Mouse (Mus musculus): ENCODE measurements around the gene Tspan9.

Tspan9 gene

DNA sequence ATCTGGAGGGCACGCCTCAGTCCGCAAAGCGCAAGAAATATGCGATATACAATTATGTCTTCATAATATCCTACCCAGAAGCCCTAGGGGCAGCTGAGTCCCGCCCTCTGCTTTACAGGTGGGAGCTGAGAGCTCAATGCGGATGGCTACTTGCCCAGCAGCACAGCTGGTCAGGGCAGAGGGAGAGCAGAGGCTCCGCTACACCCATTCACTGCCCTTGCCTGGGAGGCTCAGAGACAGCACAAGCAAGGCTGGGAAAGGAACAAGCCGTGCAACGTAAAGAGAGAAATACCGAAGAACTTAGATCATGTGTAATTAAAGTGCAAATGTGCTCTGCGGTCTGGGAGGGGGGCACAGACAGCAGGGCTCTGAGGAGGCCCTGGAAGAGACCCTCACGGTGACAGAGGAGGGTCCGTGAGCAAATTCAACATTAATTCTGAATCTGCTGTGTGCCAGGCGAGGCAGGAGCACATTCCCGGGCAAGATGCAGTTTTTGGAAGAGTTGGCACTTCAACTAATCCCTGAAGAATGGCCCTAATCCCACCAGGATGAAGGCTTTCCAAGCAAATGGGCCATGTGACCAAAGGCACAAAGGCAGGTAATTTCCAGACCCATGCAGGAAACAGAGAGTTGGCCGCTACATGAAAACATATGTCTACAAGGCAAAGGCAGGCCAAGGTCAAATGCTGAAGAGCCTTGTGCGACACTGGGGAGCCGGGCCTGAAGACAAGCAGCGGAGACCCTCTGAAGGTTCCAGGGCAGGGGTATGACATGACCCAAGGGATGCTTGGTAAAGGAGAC lies 73.1 kb downstream of the Tspan9 start:
- DNase-seq: no peak

DNA sequence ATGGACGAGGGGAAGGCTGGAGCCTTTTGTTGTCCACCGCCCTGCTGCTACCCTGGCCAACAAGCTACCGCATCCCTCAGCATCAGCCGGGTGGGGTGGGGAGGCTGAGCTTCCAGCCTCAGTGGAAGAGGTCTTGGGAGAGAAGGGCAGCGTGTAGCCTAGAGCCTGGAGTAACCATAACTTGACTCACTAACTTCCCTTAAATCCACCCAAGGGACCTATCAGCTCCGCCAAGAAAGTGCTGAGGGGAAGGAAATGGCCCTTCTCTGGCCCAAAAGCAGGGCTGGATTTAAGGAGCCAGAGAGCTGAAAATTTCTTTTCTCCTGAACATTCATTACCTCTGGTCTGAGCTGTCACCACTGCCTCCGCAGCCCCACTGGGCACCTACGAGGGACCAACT lies 75.2 kb downstream of the Tspan9 start:
- DNase-seq: no peak

DNA sequence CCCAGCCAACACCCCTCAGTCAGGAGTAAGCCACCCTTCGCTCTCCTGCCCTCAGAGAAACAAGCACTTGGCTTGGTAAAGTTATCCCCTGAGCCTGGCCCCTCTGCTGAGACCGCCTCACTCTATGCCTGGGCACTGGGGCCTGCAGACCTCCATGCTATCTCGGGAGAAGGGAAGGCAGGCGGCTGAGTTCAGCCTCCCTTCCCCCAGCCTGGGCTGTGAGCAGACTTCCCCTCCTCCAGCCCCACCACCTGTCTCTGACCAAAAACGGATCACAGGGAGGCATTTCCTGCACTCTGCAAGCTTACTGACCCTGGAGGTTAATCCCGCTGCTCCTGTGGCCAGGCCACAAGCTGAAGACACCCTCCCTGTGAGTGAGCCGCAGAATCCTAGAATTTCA lies 77.4 kb downstream of the Tspan9 start:
- no peak for DNase-seq

DNA sequence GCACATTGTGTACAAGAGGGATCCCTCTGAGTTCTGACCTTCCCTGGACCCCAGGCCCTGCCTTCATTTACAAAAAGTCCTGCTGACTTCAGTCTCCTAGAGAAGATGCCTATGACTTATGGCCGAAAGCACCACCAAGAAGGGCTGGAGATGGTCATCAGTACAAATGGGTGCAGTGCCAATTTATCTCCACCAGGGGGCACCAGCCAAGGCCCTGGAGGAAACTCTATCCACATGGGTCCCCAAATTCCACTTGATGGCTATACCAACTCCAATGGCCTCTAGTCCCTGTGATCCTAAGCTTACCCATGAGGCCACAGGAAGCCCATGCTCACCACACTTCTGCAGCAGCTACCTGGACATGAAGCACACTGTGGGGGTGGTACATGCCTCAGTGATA lies 79.9 kb downstream of the Tspan9 start:
- peak; percentile 67 for DNase-seq

DNA sequence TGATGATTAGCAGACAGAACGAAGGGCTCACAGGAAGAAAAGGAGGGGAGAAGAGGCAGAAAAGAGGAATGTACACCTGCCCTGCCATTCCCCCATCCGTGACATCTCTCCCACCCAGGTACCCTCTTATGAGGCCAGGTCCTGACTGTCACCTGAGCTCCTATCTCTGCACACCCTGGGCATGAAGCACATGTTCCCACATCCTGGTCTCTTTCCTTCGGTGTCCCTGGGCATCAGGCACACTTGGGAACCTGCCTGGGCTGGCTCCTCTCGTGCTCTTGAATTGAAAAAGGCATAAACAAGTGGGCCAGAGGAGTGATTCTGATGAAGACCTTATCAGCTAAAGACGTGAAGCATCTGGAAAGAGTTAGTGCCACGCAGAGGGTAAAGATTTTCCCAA lies 80.6 kb downstream of the Tspan9 start:
- no peak for DNase-seq

DNA sequence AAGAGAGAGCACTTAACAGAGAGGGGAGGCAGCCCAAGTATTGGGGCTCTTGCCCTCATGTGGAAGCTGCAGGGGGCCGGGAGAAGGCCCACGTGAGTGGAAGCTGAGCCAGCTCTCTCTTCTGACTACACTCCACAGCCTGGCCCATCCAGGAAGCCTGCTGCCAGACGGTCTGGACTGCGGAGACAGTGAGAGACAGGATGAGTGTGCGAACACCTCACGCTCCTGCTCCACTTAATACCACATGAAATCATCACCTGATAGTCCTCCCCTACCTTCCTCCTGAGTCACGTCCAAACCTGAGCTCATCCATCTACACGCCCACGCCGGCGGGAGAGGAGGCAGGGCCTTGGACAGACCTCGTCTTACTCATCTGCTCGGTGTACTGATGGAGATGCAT lies 81.2 kb downstream of the Tspan9 start:
- DNase-seq: peak; percentile 81

DNA sequence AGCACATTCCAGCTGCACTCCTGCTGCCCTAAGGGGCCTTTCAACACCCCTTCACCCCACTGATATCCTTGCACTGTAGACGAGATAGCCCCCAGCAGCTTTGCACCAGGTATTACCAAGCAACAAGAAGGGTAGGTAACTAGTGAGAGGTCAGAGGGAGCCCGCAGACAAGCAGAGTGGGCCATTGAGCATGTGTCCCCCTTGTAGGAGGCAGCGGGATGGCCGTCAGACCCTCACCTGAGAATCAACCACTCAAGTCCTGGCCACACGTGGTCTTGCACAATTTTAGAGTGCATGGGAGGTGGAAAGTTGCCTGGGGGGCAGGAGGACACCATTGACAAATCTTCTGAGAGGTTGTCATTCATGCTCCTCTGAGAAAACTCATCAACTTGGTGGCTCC lies 82.1 kb downstream of the Tspan9 start:
- no peak for DNase-seq

DNA sequence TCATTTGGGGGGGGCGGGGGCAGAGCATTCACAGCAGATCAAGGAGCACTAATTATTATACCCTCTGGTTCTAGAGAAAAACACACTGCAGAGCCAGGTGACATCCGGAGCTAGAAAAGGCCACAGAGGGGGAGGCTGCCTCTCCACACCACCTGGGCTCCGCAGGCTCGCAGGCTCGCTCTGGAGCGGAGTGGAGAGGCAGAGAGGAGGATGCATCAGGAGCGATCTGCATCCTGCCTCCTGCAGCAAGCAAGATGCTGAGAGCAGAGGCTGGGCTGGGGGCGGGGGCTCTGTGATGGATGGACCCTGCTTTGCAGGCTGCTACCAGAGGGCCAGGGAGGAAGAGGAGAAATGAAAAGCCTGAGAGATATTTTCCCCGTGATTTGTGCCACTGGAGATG lies 84.8 kb downstream of the Tspan9 start:
- DNase-seq: no peak

DNA sequence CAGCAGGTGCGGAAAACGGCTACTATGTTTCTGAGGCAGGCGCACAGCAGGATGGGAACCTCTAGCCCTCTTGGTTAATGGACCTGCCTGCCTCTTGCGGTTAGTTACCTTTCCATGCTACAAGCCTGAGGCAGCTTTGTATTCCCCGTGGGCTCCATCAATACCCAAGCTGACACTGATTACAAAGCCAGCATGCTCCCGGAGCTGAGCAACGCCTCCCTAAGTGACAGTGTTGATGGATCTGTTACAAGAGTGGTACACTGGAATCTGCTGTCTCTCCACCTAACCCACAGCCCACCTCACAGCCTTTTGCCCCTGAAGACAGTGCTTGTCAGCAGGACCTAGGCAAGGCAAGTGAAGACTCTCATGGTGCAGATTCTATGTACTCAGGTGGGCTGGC lies 85.2 kb downstream of the Tspan9 start:
- DNase-seq: no peak

DNA sequence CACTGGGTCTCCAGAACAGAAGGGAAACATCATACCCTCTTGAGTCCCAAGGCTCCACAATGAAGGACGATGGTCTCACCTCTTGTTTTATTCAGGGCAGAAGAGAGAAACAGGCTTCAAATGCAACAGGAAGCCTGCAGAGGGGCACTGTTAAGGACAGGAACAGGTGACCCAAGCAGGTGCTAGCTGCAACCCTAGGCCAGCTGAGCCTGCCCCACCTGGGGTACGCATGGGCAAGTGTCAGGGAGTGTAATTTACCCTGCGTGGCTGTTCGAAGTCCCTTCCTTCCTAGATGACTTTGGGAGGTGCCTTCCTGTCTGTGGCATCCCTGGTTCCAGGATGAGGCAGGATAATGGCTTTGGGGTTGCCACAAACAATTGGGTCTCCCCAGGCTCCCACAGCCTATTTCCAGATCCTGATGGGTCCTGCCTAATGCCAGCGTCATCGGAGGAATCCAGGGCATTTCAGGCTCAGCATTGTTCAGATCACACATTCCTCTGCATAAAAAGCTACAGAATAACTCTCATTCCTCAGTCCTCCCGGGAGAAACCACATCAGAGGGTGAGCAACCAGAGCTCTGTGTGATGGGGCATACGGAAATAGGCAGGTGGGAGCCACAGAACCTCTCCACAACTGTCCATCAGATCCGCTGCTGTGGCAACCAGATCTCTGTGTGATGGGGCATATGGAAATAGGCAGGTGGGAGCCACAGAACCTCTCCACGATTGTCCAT lies 90.2 kb downstream of the Tspan9 start:
- DNase-seq: no peak

DNA sequence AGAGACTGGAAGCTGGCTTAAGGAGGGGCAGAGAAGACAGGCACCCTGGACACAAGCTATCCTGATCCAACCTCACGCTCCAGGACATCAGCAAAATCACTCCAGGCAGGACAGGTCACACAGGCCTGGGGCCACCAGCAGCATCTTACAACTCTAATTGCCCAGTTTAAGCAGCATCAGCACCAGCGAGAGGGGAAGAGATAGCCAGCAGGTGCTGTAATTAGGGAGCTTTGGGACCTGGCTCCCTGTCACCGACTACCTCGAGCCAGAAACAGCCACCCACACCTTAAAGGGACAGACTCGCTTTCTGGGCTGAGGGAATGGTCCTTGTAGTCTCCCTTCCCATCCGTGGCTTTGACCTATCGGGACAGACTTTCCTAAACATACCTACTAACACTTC lies 95.7 kb downstream of the Tspan9 start:
- peak; percentile 60 for DNase-seq

DNA sequence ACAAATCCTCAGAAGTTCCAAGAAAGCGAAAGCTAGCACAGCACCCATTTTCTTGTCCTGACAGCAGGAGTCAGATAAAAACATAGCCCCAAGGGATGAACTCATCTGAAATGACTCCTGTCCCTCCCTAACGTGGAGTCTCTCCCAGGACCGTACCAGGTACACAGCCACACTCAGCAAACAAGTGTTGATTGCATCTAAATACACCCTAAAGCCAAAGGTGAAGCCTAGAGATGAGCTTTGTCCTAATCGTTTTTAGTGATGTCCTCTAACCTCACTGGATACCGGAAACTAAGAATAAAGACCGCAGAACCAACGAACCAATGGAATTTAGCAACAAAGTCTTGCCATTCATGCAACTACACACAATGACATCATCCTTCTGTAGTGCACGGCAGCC lies 96.2 kb downstream of the Tspan9 start:
- no peak for DNase-seq

DNA sequence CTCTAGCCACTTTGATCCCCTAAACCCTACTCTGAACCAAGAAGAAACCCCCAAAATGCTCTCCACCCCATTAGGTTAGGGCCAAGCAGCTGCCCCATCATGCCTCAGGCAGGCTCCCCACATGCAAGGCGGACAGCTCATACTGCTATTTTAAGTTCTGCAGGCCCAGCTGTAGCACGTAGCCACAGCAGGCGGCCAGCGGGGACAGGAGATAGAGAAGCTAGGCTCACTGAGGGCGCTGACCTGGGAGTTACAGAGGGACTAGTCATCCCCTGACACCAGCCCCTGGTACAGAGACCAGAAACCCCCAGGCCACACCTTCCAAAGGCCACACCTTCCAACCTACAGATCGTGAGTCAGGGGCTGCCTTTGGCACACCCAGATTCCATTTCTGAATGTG lies 96.6 kb downstream of the Tspan9 start:
- DNase-seq: no peak

DNA sequence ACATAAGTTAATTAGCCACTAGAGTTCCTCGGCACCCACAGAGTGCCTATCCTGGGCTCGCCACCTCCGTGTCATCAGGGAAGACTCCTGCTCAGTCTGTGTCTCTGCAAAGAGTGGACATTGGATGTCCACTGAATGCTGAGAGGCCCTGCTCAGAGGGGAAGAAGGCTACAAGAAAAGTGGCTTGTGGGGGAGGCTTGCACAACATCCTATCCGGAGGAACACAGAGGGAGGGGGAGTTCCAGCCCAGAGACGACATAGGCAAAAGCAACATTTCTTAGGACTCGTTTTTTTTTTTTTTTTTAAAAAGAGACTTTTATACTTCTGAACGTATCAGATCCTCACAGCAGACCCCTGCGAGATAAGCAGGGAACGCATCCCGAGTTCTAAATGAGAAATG lies 98.7 kb downstream of the Tspan9 start:
- no peak for DNase-seq

DNA sequence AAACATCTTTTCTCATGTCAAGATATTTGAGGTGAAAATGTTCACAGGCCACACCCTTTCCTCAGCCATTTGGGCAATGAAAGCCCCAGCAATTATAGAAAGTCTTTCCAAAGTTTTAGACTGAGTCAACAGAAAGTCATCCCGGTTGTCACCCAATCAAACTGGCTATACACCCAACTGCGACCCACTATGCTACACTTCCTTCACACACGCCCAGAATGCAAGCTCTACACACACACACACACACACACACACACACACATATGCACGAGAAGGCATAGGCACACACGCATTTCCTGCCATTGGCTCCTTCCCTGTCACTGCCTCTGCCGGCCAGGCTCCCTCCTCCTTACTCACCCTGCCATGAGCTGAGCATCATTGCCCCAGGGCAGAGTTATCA lies 99.9 kb downstream of the Tspan9 start:
- DNase-seq: no peak

DNA sequence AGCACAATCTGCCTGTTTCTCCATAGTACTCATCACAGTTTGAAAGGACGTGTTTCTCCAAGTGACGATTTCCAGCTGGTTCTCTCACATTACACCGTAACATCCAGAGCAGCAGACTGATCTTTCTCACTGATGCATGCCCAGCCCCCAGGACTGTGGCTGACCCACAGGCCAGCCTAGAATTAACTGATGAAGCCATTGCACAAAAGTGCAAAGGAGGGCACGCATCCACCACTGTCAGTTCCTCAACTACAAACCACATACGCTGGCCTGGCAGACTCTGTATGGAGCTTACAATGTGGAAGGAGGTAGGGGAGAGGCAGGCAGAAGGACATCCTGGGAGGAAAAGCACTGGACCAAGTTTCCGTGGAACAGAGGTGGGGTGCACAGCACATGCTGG lies 101.6 kb downstream of the Tspan9 start:
- no peak for DNase-seq

DNA sequence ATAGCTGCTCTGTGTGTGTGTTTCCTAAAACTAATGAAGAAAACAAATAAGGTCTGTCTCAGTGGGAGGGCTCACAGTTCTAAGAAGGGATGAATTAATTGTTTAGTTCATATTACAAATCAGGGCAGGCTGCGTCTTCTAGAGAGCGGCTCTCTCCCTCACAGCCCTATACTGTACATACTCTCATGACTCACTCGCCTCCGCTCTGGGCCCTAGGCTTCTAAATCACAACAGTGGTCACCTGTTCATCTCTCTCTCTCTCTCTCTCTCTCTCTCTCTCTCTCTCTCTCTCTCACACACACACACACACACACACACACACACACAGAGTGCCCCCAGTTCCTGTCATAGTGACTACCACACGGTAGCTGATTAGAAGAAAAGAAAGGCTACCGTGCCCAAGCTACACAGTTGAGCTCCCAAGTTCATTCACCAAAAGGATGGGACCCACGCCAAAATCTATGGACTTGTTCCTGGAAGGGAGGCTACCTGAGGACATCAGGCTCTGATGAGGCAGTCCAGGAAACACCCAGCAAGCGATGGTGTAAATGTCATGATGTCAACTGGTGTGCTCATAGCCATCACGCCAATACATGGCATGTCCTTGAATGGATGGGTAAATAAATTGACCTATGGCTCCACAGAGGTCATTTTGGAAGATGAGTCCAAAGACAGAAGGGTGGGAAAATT lies 104.2 kb downstream of the Tspan9 start:
- no peak for DNase-seq

DNA sequence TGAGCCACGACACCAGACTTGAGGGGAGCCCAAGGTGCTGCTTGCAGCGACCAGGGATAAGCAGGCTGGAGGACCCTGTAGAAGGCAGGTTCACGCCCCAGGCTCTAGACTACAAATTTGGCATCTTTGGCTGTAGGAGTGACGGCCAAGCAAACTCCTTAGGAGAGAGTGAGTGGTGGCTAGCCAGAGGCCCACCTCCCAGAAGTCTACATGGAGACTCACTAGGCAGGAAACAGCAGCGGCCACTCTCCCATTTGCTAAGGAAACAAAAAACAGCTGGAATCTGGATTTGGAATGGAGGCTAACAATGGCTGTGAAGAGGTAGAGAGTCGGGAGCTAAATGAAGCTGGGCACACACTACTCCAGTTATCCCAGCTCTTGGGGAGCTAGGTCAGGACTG lies 104.8 kb downstream of the Tspan9 start:
- no peak for DNase-seq

DNA sequence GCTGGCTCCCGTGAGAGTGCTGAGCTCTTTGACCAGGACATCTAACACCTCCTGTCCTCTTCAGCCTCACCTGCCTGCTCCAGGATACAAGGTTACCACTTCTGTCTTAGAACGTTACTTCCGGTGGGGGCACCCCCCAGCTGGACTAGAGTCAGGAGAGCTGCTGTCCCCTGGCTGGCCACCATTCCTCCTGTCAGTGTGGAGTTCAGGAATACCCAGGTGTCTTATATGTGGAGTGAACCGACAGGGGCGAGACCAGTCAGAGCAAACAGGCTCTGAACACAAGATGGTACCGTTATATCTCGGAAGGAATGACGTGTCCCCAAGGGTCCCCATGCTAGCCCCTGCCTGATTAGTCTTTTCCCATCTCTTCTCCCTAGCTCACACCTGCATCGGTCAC lies 106.8 kb downstream of the Tspan9 start:
- no peak for DNase-seq

DNA sequence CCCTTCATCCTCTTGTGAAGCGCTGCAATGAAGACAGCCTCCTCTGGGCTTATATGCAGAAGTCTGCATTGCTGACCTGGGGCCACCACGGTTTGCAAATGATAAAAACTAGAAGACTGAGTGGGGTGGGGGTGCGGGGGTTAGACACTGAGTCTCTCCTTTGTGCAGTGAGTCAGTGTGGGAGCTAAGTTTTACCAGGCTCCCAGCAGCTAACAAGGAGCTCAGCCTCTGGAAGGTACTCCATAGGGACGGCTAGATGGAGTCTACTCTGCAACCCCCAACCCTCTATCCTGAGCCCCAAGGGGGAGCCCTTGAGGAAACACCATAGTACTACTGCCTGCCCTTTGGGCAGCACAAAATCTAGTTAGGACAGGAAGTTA lies 107.5 kb downstream of the Tspan9 start:
- DNase-seq: no peak

DNA sequence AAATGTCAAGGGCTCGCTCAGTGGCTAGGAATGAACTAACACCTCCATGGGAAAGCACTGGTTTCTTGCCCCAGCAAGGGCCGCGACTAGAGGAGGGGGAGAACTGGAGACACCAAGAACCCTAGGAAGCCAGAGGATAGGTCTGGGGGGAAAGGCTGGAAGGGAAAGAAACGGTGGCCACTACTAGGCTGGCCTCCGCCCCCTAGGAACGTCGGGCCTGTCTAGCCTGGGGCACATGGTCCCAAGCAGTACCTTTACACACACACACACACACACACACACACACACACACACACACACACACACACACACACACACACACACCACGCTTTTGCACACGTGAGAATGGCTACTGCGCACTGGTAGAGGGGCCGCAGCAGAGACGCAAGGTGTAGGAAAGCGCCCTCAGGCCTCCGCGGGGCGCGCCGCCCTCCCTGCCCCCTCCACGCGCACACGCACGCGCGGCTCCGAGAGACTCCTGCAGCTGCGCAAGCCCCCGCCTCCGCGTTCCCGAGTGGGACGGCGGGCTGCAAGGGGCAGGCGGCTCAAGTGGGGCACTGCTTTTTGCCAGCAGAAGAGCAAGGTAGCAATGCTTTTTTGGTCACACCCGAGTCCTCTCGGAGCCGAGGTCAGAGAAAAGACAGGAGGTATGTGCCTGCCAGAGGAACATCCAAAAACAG lies 108.0 kb downstream of the Tspan9 start:
- peak; percentile 76 for DNase-seq

DNA sequence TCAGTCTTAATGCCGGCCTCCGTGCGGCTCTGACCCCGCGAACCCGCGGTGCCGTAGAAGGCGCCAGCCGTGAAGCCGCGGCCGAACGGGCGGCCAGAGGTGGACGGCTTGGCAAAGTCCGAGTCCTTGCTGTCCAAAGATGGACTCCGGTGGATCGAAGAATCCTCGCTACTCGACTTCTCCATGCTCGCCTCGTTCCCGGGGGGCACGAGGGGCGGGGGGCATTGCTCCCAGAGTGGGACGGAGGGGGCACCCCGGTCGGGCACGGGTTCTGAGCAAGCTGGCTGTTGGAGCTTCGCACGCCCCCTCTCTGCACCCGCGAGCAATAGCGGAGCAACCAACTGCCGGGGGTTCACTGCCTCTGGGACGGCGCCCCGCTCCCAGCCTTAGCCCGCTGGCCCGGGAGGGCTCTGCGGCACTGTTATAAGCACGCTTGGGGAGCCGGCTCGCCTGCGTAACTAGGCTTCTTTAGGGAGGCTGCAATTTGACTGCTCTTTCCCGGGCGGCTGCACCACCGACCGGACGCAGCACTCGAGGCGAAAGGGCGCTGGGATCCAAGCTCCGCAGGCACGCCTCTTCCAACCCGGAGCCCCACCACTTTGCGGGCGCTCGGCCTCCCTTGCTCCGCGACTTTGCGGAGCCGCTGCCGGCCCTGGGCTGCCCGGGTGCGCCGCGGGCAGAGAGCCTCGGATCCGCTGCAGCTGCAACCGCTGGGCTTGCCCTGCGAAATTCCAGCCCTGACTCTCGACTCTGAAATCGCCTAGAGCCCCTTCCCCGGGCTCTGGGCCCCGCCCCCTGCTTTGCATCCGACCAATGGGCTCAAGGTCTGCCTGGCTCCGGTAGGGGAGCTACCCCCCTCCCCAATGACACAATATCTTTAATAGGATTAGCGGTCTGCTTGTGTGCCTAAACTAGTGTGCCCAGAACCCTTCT lies 108.8 kb downstream of the Tspan9 start:
- peak; percentile 82 for DNase-seq

Measured in cerebellum, adult 8-10 months (tissue).